In the genomic region with DNA sequence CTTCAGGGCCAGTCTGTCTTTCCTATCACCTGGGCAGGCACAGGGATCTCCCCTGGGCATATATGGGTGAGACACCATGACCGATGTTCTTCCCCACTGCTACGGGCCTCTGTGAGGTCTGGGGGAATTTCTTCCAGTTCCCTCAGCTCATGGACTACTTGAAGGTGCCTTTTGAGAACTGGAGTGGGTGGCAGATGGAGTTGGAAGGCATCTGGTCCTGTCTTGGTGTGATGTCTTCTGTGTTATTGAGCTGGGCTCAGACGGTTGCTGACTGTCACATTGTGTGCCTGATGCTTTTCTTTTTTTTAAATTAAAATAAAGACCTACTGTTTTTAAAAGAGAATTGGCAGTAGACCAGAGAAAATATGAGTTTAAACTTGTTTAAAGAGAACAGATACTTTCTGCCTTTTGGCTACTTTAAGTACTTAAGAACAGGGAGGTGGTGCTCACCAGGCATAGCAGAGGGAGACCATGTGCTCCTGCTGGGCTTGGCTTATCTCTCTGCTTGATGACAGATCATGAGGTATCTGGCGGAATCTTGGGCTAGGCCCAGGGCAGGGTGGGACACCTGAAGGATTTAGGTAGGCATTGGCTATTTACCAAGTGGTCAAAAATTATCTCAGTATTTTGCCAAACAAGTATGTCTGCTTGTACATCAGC, we compare ENCODE assay signal across 19 mouse cellular contexts. TPM values are rescaled to one million over a fixed set of nuclear protein-coding genes. Genes with fewer than 3 reads are reported as not detected.
DNase-seq lines count a peak whose midpoint lies in the region; ATAC-seq and TF ChIP-seq lines count a peak whose summit lies in the region.
"Had no signal": no experiment of that assay in that cellular context is flagged by ENCODE, and none has a peak within 500 bp of the region (broad histone marks: within the 10 kb centered on the region; RNA-seq: fewer than 3 reads in every experiment).

No protein-coding gene starts in this region.

- peak; percentile 32 to 66 for DNase-seq in layer of hippocampus, adult 18-20 months (ENCODE audit: low spot score in 2 of 2)
- no peak for DNase-seq in layer of hippocampus, postnatal 25 days (ENCODE audit: extremely low spot score in 1 of 2, low spot score in 1 of 2)
- DNase-seq in brain, adult 2 months (ENCODE audit: low read depth, low spot score) = peak; percentile 87
- peak; percentile 35 to 79 for DNase-seq in left cerebral cortex, postnatal 14 days (ENCODE audit: low spot score in 2 of 2)
- DNase-seq in liver, embryonic 11.5 days (ENCODE audit: low spot score) = no peak
- DNase-seq in spleen, postnatal 36 days (ENCODE audit: low spot score in 2 of 2) = no peak
- DNase-seq: adrenal gland, adult 2 months; cerebellum, adult 9-11 months; embryo, embryonic 11 days; gastrocnemius, postnatal 10 days; kidney, adult 11 months; retina, postnatal 1 day had no signal

- no peak for TF ChIP-seq CTCF in cortical plate, adult 2 months (IDR thresholded peaks at IDR 0.05; ENCODE audit: extremely low read depth, insufficient read depth, low read length)

- 75% methylated on average over 4 of the region's 4 CpGs for WGBS in liver, embryonic 11.5 days

- no peak for TF ChIP-seq POLR2A in cortical plate, adult 2 months (IDR thresholded peaks at IDR 0.05; ENCODE audit: extremely low read depth, insufficient read depth, low read length)

- intact Hi-C loops in left cerebral cortex, postnatal 14 days (cut with DNase I) = no loop called here

- ATAC-seq in liver, embryonic 11.5 days (replicated peaks; ENCODE audit: low FRiP score) = no peak
- ATAC-seq: forebrain, embryonic 15.5 days; hindbrain, postnatal 0 days; lung, postnatal 0 days had no signal

- no peak overlapping the region for H3K4me2 ChIP-seq in liver, embryonic 11.5 days
- H3K4me2 ChIP-seq: forebrain, embryonic 15.5 days; heart, embryonic 15.5 days; limb, embryonic 15.5 days; midbrain, embryonic 11.5 days had no signal

- no peaks in the 10 kb centered on the region for H3K27me3 ChIP-seq in liver, embryonic 11.5 days (replicated peaks; ENCODE audit: control insufficient read depth, insufficient read depth, low read length)
- H3K27me3 ChIP-seq: forebrain, embryonic 15.5 days; heart, embryonic 15.5 days; limb, embryonic 15.5 days had no signal

- no peak overlapping the region for H3K9ac ChIP-seq in liver, embryonic 11.5 days (ENCODE audit: low read depth, low read length)
- H3K9ac ChIP-seq: forebrain, embryonic 15.5 days; heart, embryonic 15.5 days; limb, embryonic 15.5 days had no signal

- H3K9me3 ChIP-seq in liver, embryonic 11.5 days (ENCODE audit: control insufficient read depth, low read length) = no peaks in the 10 kb centered on the region
- H3K9me3 ChIP-seq: forebrain, embryonic 15.5 days; heart, embryonic 15.5 days; limb, embryonic 15.5 days had no signal

- no peaks in the 10 kb centered on the region for H3K36me3 ChIP-seq in liver, embryonic 11.5 days (ENCODE audit: control insufficient read depth, insufficient read depth, low read length)
- H3K36me3 ChIP-seq: forebrain, embryonic 15.5 days; heart, embryonic 15.5 days; limb, embryonic 15.5 days had no signal

- H3K27ac ChIP-seq in cortical plate, adult 2 months (ENCODE audit: insufficient read depth, low read length) = peak overlapping the region; percentile 20; the same call in 1 of the 2 replicates
- no peak overlapping the region for H3K27ac ChIP-seq in liver, embryonic 11.5 days (ENCODE audit: low read depth, low read length)
- H3K27ac ChIP-seq: heart, embryonic 15.5 days; hindbrain, postnatal 0 days; limb, embryonic 15.5 days had no signal

- no peak overlapping the region for H3K4me3 ChIP-seq in cortical plate, adult 2 months (ENCODE audit: insufficient read depth, low read length)
- H3K4me3 ChIP-seq in liver, embryonic 11.5 days (ENCODE audit: low read depth, low read length) = no peak overlapping the region
- H3K4me3 ChIP-seq: forebrain, embryonic 15.5 days; heart, embryonic 15.5 days; limb, embryonic 15.5 days had no signal

- H3K4me1 ChIP-seq in cortical plate, adult 2 months (ENCODE audit: control insufficient read depth, insufficient read depth, low read length) = peaks cover 14% of the 10 kb centered on the region
- no peaks in the 10 kb centered on the region for H3K4me1 ChIP-seq in liver, embryonic 11.5 days (replicated peaks; ENCODE audit: control insufficient read depth, insufficient read depth, low read length)
- H3K4me1 ChIP-seq: heart, embryonic 15.5 days; limb, embryonic 15.5 days had no signal

RNA-seq across cellular contexts. Expression of gene Hivep3, which starts 26.1 kb away (rescaled TPM):
- total RNA-seq in layer of hippocampus, adult 18-20 months (2021) = 10 to 100 TPM; 47.2 to 47.5 TPM
- 10 to 100 TPM; 37.9 to 57.4 TPM for total RNA-seq in layer of hippocampus, postnatal 25 days (2021)
- polyA plus RNA-seq in cortical plate, adult 2 months (2012; rRNA removed) = 43.4 and 48.9 TPM in 2 replicates
- total RNA-seq in left cerebral cortex, postnatal 14 days (2021) = 10 to 100 TPM; 65.4 to 79.8 TPM
- polyA plus RNA-seq in liver, embryonic 11.5 days (2014; fragmentation: Nextera tagmentation; extraction: Ambion mirVana) = 2.7 and 2.9 TPM in 2 replicates

Comparison
In these comparisons a context has a peak if more than half of its experiments do, and no peak if none do; other contexts are left out.
1. DNase-seq: peak in layer of hippocampus, adult 18-20 months (2 of 2), brain, adult 2 months (single experiment) and left cerebral cortex, postnatal 14 days (2 of 2); none in layer of hippocampus, postnatal 25 days (0 of 2), liver, embryonic 11.5 days (single experiment) and spleen, postnatal 36 days (0 of 2).